Mouse (Mus musculus) cerebellum, adult 11-12 months (tissue): ENCODE measurements at regions not wholly inside any gene's neighbourhood (a gene's known extent, or its start where the extent isn't known, plus 50 kb on each side); places are given as distances from the start of the nearest gene placed in this dataset.

Source experiments
- DNase-seq: peaks from one replicate; pipeline ENCODE4 v3.0.0; 2022

DNA sequence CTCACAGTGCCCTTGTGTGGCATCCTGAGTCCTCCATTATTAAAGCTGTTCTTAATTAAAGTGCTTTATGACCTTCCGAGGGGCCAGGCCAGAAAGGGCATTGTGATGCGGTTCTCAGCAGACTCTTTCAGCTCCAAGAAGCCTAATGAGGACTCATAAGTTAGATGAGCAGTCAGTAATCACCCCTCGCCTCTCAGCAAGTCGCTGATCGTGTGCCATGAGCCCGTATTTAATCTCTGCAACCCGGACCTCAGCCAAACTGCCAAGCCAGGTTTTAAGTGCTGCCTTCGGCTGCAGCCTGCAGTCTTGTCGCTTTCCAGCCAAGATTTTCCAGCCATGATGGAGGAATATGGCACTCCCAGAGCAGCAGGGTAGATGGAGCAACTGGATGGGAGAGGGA is 56.1 kb upstream of the Rbfox1 start:
- no peak for DNase-seq

DNA sequence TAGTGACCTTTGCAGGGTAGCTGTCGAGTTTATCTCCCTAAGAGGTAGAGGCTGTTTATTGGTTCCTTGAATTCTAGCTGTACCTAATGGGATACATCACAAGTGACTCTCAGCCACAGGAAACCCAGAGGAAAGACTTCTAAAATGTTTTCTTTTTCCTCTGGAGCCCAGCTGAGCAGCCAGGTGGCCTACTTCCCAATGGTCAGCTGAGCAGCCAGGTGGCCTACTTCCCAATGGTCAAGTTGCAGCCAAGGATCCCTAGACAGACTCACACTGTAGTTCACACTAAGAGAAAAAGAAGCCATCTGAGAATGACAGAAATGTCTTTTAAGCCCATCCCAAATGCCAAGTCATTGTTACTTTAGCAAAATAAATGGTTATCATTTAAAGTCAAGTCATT is 61.8 kb upstream of the Rbfox1 start:
- DNase-seq = peak; percentile 24

DNA sequence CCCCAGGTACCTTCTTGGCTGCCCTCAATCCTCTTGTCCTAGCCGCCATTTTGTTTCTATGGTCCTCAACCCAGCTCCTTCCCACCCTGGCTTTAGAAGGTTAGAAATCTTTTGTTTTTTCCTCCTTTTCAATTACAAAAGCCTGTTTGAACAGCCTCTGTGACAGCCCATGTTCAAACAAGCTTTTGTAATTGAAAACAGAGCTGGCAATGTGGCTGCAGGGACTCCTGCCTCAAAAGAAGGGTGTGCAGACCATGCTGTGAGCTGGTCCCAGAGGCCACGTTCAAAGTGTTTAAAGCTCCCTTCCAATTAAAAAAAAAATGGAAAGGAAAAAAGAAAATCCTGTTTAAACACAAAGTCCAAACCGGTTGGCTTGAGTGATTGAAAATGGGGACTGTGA is 68.0 kb upstream of the Rbfox1 start:
- DNase-seq = no peak

DNA sequence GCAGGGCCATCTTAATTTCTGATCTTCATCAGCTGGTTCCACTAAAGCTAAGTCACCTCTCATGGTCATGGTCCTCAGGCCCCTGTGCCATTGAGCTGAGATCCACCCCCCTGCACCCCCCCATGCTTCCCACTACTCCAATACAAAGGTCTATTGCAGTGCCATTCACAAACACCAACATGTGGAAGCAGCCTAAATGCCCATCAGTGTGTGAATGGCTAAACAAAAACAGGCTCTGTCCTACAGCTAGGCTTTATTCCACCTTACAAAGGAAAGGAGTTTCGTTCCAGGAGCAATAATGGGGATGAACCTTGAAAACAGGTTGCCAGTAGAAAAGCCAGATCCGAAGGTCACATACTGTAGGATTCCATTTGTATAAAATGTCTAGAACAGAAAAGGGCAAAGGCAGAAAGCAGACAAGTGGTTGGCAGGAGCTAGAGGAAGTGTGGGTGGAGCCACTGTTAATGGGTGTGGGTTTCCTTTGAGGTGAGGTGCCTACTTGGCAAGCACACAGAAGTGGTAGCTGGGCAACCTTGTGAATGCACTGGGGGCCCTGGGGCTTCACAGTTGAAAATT is 72.8 kb upstream of the Rbfox1 start:
- no peak for DNase-seq

DNA sequence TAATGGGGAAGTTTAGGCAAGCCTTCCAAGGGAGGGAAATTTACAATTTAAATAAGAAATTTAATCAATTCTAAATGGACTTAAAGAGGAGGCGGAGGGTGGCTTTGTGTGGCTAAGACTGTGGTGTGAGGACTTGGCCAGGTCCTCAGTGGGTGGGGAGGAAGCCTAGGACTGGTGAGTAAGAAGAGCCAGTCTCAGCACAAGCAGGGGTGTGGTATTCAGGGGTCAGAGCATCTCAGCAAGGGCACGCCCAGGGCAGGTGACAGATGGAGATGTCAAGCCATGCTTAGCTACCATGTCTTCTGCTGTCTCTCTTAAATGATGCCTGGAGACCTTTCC is 73.5 kb upstream of the Rbfox1 start:
- DNase-seq = no peak

DNA sequence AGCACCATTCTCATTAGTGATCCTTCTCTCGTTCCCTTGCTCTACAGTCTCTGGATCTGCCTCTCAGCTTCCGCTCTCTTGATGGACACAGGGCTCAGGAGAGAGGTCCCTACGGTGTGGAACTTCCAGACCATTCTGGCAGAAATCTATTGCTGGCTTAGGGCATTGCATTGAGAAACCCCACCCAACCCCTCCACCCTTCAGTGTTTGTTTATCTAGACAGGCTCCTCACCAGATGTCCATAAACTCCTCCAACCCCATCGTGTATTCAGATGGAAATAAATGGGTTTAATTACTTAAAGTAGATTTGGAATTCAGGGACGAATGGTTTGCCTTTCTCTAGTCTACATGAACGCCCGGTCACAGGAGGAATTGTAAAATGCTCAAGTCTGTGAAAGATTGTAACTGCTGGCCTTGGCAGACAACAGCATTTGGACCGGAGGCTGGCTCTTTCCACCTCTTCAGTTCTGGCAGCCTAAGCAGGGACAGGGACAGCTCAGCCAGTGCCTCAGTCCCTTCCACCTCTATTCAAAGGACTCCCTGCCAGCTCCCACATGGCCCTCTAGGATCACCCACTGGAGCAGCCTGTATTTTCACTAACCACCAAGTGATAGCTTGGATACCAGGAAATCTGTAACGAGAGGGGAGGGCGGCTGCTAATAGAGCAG is 74.0 kb upstream of the Rbfox1 start:
- DNase-seq = peak; percentile 85

DNA sequence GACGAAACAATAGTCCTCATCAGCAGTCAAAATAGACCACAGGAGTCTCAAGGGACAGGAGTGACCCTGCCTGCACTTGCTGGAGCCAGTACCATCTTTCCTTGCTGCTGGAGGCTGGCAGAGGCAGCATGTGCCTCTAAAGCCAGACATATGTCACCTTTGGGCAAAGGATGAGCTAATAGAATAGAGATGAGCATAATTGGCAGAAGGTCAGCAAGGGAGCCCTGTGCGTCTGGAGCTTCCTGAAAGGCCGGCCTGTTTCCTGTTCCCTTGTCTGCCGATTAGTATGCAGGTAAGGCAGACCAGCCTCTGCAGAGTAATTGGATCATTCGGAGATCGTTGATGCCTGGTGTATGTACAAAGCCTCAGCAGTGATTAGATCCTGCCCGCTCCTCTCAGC is 87.0 kb upstream of the Rbfox1 start:
- peak; percentile 82 for DNase-seq

DNA sequence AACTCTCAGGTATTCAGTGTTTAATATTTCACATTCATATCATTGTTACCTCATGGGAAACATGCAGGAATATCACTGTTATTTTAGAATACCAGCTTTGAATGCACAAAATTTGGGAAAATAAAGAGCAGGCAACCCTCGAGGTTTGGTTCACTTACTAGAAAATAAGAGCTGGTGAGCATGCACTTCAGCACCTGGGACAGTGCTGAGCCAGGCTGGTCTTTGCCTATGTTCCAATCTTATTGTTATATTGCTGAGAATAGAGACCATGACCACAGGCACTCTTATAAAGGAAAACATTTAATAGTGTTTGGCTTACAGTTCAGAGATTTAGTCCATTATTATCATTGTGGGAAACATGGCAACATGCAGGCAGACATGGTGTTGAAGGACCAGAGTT is 92.9 kb upstream of the Rbfox1 start:
- no peak for DNase-seq

DNA sequence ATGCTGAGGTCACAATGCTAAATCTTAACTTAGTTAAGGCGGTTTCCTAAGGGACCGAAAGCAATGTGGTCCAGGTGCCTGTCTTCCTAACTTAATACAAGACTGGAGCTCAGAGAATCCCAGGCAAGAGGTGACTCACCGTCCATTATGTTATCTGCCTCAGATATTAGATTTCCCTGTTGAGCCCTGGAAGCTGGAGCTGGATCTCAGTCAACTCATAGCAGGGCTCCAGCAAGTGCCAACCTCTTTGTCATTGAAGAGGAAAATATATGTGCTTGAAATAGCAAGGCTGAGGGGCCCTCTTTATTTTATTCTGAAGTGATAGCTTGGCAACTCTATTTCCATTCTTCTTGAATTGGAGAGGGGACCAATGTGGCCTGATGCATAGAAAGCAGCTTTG is 95.0 kb upstream of the Rbfox1 start:
- peak; percentile 34 for DNase-seq

DNA sequence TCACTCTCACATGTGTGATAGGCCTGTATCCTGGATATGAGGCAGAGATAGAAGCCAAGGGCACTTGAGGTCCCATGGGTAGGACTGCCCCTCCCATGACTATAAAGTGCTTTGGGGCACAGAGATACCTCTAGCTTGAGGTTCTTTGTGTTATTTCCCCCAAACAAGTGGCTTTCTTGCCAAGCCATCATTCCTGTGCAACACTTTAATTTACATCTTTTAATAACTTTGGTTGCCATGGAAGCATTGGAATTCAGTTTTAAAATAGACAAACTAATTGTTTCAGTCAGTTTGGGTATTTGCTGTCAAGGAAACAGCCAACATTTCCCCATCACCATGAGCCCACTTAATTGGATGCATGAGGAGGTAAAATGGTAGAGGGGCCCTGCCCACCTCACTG is 97.9 kb upstream of the Rbfox1 start:
- DNase-seq = no peak

DNA sequence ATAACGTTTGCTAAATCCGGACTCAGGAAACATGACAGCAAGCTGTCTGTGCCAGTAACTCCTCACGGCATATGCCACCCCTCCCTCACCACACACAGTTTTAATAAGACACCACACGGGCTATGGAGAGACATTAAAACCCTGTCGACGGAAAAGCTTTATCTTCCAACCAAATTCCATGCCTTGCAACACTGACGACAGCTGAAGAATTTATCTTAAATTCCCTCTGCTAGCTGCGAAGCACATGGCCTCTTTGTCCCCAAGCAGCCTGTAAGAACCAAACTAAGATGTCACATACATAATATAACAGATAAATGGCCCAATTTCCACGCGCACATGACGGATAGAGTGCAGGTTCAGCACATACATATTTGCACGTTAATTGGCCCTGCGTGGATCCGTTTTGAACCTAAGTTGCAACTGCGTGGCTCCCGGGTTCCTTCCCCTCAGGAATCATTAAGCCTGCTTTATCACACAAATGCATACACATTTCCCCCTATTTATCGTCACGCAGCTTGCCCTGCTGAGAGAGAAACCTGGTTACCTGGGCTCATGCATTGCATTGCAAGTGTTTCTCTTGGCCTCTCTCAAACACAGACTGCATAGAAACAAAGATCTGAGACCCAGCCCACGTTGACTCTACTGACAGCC is 118.3 kb upstream of the Rbfox1 start:
- DNase-seq = no peak

DNA sequence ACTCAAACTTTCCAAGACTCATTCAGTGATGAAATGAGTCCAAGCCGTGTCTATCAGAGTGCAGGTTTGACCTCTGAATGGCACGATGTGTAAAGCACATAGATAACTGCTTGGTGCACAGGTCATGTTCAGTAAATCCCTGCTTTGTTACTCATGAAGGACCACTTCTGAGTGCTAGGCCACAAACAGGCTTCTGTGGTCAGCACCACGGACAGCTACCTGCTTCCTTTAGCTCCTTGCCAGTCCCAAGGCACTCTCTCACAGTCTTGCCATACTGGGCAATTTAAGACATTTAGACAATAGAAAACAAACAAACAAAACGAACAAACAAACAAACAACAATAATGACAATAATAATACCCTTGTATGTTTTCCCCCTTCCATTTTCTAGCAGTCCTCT is 120.0 kb upstream of the Rbfox1 start:
- DNase-seq = no peak

DNA sequence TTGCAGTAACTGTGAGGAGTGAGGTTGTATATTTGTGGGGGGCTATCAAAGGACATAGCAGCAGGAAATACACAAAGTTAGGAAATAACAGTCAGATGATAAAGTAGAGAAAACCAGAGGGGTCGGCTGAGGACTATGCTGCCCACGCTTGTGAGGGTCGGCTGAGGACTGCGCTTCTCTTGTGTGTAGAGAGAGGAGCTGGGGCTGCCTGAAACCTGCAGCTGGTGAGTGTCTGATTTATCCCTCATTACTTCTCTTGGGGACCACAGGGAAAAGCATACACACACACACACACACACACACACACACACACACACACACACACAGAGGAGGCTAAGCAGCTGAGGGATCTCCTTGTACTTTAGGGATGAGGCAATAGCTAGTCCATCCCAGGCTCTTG is 124.3 kb upstream of the Rbfox1 start:
- DNase-seq = no peak

DNA sequence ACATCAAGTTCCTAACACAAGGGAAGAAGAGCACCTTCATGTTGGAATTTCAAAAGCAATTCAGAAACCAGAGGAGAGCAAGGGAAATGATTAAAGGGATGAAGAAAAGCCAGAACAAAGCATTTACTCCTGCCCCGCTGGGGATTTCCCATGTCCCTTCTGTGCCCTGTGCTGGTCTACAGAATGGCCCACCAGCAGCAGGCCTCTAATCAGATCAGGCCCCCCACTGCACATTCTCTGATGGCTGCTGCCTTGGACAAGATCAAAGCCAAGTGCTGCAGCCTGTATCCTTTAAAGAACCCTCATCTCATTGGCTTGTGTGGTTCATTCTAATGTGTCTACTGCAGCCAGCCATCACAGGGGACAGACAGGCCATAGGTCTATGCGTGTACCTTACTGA is 126.1 kb upstream of the Rbfox1 start:
- no peak for DNase-seq

DNA sequence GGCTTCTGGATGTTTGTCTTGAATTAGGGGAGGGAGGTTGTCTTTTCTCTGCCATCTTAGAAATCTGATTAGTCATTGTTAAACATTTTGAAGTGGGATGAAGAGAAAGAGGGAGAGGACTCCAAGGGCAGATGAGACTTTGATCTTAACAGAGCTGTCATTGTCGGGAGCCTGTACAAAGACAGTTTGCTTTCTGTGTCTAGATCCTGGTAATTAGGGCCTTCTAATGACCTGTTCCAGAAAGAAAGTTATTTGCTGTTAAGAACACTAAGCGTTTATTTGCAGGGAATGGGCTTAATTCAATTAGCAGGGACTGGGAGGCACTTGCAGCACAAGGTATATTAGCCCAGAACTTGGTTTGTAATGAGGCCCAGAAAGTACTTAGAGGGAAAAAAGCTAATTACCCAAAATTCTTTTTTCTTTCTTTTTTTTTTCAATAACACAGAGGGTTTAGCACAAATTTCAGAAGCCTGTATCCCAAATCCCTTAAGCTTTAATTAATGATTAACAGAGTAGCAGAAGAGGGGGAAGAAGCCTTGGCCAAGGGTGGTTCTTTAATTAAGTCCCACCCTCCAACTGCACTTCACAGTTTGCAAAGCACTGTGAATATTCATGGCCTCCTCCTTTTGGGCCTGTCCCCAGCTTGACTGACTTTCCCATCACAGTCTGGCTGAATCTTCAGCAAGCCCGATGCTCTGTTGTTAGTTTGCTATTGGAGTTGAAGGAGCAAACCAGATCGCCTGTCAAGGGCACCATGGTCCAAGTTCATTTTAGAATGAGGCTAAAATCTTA is 142.2 kb upstream of the Rbfox1 start:
- no peak for DNase-seq

DNA sequence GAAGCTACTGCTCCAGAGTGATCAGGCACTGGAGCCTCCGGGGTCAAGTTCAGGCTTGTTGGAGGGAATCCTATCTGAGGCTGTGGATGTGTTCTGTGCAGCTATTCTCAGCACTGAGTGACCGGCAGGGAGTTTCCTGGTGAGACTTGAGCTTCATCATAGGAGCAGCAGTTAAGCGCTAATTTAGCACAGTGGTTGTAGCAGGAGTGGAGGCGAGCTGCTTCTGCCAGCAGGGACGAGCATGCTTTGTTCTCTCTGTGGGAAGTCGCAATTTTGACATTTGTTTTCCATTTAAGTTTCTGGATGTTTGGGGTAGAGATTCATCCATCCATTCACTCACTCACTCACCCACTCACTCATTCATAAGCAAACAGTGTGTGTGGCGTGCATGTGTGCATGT is 144.4 kb upstream of the Rbfox1 start:
- no peak for DNase-seq

DNA sequence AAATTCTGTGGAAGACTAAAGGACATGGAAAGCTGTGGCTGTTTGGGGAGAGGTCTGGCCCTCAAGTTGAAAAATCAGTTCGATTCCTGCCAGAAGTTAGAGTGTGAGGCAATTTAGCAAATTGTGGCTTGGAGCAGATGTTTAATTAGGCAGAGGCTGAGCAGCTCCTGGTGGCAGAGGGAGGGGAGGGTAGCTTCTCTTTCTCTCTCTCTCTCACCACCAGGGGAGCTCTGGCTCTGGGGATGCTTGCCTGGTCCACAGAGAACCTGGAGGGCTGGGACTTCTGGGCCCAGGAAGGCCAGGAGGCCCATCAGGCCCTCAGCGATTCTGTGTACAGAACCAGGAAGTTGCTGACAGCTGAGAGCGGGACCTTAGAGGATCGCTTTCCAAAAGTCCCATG is 151.5 kb upstream of the Rbfox1 start:
- no peak for DNase-seq

DNA sequence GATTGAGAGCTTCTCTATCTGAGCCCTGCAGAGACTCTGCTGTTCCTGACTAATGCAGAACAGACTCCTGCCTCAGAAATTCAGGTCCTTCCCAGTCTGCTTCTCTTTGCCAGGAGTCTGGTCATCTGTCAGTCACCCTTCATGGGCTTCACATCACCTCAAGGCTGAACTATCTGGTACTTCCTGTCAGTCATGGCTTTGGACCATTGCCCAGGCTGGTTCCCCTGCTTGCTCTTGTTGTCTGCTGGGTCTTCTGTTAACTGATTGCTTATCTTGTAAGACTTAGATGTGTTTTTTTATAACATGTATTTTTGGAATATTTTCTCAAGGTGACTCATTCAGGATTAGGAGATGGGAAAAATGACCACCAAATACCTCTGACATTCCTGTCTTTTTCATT is 162.6 kb upstream of the Rbfox1 start:
- peak; percentile 2 for DNase-seq

DNA sequence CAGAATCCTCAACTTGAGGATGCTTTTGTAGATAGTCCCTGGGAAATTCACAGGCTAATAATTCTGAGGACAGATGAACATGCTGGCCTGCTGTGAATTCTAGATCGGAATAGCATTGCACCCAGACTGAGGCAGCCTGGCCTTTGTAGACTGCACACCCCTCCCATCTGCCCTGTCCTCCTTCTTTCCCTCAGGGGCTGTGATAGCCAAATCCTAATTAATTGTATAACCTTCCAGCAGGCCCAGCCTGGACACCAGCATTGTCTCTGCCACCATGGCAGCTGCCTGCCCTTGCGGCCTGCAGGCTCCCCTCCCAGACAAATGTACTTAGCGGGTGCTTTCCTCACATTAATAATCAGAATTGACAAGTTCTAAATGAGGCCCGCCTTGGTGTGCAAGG is 171.7 kb upstream of the Rbfox1 start:
- peak; percentile 46 for DNase-seq

DNA sequence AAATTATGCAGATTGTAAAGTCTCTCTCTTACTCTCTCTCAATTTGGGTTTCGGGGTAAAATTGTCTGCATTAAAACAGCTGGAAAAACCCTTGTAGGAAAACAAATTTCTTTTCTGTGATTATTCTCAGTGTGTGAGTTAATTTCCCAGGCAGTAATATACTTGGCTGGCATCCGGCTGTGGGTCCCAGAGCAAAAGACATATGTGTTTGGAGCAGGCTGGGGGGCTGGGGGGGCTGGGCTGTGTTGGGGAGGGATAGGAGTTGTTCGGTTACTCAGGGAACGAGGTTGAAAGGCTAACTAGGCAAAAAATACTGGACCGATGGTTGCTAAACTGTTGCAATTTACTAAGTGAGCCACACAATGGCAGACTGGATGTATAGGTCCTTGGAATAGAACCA is 175.3 kb upstream of the Rbfox1 start:
- no peak for DNase-seq

DNA sequence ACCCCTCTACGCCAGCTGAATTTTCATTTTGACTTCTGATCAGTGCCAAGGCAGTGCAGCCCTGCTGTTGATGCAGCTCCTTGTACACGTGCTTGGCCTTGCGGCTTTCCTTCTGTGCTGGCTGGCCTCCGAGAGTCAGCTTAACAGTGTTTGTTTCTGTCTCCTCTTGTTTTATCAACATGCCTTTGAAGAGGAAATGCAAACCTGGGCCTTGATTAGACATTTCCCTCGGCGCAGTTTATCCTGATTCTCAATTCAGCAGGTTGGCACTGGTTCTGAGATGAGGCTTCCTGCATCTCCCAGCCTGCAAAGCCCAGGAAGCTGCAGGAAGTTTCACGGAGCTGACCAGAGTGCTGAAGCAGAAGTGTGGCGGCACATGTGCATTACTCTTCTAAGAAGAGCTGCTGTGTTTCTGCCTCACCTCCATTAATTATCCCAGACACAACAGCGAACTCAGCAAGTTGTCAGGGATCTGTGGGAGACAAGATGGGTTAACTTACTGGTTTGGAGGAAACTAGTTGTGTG is 184.4 kb upstream of the Rbfox1 start:
- DNase-seq = no peak

DNA sequence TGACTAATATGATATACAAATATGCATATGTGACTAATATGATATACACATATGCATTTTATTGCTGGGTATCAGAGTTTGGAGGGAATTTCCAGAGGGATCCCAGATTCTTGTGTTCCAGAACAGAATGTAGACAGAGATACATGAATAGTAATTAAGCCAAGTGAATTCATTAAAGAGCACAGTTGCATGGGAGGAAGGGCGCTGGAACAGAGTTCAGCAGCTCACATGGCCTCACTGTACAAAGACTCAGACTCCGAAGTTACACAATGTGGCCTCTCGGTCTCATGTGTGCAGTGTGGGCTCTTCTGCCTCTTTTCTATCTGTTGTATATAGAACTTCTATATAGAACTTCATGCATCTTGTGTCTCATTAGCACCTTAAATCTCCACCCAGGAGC is 196.8 kb upstream of the Rbfox1 start:
- DNase-seq = no peak

DNA sequence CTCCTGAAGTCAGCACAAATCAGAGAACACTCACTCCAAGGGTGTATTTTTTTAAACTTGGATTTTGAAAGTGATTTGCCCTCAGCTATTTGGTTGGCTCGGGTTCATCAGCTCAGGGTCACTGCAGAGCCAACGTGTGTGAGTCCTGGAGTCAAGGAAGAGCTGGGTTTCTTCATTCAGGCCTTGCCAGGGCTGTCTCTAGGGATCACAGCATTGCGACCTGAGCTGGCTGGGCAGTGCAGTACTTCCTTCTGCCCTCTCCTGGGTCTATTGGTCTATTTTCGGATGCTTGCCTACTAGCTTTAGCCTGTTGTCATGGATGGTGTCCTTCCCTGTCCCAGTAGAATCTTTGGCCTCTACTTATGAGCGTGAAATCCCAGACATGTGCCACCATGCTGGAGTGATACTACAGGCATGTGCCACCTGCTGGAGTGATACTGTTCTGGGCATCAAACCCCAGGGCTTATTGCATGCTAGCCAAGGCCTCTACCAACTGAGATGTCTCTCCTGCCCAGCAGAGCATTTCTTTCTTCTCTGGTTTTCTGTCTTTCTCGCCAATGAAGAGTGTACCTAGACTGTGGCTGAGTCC is 211.7 kb upstream of the Rbfox1 start:
- no peak for DNase-seq

DNA sequence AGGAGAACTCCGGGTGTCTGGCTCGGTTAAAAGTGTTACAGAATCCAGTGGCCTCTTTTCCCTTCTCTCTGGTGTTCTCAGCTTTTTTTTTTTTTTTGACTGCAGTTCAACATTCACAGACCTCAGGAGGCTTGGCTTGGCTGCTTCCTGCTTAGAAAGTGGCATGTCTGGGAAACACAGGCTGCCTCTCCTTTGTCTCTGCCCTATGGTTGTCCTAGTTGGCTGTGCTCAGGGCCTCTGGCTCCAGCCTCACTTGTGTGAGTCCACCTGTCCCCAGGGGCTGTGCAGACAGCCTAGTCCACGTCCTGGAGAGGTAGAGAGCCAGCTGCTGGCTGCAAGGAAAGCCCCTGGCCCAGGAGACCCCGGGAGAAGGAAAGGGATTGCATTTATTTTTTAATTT is 212.3 kb upstream of the Rbfox1 start:
- DNase-seq = peak; percentile 27
